Mouse (Mus musculus) gonadal fat pad, adult 2 months (tissue): ENCODE measurements around the gene Soga1. TPM values are rescaled to one million over a fixed set of nuclear protein-coding genes. Genes with fewer than 3 reads are reported as not detected.

Source experiments
- DNase-seq: peaks from one replicate; pipeline ENCODE4 v3.0.0-alpha.2; 2012; ENCODE audit warnings: low read depth
- polyA plus RNA-seq: library from polyadenylated mRNA; depleted of rRNA; stranded (reverse); fragments of >200 nt; gene quantifications from 2 replicates; pipeline ENCODE4 v1.2.3, GENCODE M21; 2012; rRNA removed

Soga1 gene
- polyA plus RNA-seq: 8.0 and 8.2 TPM in 2 replicates

- no peak for DNase-seq
Measured at GRCm38 (mm10) chr2:157078793-157079700, at the start of gene Soga1. Gene Soga1, minus strand, starts transcription at chr2:157079254.

DNA sequence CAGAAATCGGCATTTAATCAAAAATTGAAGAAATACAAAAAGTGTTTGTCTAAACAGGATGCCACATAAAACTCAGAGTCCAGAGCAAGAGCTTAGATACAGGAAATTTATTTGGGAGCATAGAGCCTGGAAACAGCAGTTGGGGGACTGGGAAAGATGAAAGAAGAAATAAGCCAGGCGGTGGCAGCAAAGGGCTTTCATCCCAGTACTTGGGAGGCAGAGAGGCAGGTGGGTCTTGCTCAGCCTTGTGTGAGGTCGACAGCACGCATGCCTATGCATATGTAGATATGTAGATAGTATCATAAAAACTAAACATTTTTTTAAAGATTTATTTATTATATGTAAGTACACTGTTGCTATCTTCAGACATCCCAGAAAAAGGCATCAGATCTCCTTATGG lies 49.0 kb upstream of the Soga1 start:
- DNase-seq: no peak

GRCm38 (mm10) chr2:157127370-157127769 lies 48.3 kb upstream of the Soga1 start:
- no peak for DNase-seq

DNA sequence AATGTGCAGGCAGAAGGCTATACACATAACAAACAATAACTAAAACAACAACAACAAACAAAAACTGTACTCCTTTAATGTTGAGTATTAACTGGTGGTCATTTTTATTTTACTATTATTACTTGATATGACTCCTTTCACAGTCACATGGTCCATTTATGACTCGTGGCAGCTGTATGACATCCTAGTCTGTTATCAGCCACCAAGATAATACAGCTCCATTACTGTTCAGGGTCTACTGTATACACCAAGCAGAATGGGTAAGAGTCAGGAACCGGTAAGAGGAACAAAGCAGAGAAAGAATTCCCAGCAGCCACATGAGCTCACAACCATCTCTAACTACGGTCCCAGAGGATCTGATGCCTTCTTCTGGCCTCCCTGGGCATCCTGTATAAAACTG lies 46.2 kb upstream of the Soga1 start:
- no peak for DNase-seq

GRCm38 (mm10) chr2:157121766-157122165 lies 42.7 kb upstream of the Soga1 start:
- no peak for DNase-seq

- no peak for DNase-seq
Measured at GRCm38 (mm10) chr2:157119075-157119474, 40.0 kb upstream of the Soga1 start.

DNA sequence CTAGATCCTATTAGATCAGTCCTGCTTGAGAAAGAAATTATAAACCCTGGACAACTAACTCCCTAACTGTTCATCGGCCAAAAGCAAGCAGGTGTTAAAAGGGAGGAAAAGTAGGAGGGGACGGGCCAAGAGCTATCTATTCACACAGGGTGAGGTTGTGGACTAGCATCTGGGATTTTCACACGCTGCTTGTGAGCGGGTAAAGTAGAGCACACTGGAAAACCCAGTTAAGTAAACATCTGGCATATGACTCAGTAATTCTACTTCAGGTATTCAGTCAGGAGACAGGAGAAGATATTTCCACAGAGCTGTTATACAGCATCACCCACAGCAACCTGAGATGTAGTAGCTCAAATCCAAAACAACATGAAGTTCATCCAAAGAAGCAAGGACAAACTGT lies 39.5 kb upstream of the Soga1 start:
- DNase-seq: no peak

DNA sequence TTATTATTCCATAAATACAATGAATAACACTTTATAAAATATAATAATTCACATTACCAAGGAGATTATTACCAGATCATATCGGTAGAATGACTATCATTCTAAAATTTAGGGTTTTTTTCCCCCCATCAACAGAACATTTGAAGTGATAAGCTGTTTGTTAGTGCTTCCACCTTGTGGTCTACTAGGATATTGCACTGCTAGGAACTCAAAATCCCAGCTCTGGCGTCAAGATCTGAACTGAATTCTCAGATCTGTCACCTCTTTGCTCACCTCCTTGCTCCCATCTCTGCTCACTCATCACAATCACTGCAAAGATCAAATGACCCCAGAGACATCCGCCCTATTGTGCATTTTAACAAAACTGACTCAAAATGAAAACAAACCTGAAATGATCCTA lies 37.9 kb upstream of the Soga1 start:
- DNase-seq: no peak

DNA sequence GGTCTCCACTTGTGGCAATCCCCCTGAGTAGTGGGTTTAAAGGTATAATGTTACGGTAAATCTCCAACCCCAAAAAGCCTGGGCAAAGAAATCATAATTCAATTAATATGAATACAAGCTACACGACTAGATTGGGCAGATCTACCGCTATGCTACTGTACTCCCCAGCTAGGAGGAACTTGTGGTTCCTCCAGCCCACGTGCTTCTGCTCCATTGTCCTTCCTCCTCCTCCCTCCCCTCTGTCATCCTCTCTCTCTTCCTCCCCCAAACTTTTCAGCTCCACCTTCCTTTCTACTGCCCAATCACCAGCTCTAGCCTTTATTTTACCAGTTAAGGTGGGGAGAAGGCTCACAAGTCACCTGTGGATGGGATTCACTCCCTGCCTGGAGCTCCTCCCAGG lies 29.2 kb upstream of the Soga1 start:
- DNase-seq: no peak

GRCm38 (mm10) chr2:157104454-157104853 lies 25.4 kb upstream of the Soga1 start:
- no peak for DNase-seq

DNA sequence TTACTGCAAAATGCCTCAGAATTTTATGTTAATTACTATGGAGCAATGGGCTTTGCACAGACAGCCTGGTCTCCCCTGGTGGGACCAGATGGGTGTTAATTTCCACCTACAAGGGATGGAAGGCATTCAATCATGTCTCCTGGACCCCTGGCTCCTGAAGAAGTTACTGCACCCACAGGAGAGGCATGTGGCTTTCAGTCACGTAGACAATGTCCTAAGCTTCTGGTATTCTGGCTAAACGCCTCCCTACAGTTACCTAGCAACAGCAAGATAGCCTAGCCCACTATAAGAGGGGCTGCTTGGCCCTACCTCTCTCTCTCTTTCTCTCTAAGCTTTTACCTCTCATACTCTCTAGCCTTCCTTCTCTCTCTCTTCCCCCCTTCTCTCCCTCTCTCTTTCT lies 23.2 kb upstream of the Soga1 start:
- DNase-seq: no peak

DNA sequence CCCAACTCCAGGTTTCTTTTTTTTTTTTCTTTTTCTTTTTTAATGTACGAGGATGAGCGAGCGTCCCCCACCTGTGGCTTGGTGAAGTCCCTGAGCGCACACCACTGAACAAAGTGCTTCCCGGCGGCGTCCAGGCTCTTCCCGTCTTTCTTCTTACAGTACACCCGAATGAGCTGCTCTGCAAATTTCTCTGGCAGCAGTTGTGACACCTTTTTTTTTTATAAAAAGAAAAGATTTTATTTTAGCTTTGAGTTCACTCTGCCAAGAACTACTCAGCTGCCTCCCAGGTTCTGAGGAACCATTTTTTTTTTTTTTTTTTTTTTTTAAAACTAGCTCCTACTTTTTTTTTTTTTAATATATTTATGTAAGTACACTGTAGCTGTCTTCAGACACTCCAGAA lies 22.6 kb upstream of the Soga1 start:
- no peak for DNase-seq

DNA sequence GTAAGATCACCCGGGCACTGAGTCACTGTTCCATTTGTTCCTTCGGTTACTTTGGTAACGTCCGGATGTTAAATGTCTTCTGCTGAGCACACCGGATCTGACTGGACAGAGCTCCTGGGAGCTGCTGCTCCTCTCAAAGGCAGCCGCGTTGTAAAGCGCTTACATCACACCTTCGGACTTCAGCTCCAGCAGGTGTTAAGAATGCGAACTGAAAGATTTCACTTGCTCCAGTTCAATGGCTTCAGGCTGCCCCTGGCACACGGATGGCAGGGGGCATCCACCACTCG lies 21.2 kb upstream of the Soga1 start:
- DNase-seq: no peak

DNA sequence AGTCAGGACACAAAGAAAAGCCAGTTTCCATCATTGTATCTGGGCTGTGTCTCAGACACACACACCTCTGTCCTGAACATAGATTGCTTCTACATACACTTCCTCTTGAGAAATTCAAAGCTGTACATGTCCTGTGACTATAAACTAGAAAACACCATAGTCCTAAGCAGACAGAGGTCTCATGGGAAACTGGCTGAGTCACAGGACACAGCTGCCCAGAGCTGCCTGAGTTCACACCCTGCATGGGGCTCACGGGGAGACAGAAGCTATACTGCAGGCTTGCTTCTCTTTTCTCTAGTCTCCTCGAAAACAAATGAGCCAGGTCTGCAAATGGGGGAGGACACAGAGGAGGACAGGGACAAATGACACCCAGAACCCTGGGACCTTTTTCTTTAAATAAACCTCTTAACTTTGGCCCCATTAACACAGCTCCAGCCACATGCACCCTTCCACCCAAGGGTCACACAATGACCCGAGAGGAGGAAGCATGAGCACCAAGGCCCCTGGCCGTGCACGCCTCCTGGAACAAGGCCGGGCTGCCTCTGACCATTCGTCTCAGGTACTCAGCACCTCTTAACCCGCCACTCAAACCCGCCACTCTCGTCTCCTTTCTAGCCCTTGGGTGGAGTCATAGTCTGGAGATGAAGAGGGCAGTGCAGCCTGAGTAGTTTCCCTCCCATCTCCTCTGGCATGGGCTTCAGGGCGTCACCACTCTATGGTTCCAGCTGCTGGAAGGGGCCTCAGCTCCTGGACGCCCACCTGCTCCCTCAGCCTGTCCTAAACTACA lies 20.7 kb upstream of the Soga1 start:
- no peak for DNase-seq

DNA sequence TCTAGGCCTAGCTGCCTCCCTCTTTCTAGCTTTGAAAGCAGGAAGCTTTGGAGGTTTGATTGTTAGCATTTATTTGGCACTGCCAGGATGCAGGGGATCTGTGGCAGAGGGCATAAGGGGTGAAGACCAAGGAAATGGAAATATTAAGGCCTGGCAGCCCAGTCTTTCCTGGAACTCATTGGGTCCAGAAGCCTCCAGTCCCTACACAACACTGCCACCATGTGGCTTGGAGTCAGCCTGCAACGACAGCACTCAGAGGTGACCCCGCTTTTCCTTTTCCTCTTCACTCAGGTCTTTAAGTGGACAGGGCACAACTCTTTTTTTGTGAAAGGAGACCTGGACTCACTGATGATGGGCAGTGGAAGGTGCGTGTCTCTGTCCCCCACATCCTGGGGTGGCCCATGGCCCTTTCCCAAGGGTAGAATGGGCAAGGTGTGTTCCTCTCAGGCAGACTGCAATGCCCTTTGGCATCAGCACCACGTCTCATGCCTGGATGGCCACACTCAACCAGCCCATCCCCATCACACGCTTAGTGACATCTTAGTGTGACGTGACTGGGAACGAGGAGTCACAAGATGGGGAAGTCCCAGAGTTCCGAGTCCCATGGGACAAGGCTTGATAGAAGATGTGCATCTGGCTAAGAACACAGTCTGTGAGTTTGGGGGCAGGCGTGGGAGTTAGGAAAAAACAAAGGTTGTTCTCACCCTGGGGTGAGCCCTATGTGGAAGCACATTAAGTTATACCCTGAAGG lies 16.1 kb upstream of the Soga1 start:
- DNase-seq: no peak

DNA sequence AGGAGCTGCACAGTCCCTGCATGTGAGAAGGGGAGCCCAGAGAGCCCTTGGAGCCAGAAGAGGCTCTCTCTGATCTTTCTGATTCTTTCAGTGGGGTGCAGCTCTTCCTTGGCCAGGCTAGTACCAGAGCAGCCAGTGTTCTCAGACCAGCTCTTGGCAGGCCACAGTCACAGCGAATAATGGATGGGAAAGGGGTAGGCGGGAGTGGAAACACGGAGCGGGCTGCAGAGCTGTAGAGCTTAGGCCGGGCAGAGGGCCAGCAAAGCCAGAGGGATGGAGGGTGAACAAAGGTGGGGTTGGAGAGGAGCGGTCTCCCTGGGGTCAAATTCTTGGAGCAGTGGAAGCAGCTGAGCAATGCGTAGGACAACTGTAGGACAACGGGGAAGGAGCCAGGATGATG lies 13.0 kb upstream of the Soga1 start:
- no peak for DNase-seq

- no peak for DNase-seq
Measured at GRCm38 (mm10) chr2:157087536-157088317, 8.7 kb upstream of the Soga1 start.

GRCm38 (mm10) chr2:157086796-157087195 lies 7.7 kb upstream of the Soga1 start, which contains the start of gene Tldc2:
Gene Tldc2, plus strand, starts transcription at chr2:157087055.
- no peak for DNase-seq

GRCm38 (mm10) chr2:157084831-157085585 lies 6.0 kb upstream of the Soga1 start:
- no peak for DNase-seq

DNA sequence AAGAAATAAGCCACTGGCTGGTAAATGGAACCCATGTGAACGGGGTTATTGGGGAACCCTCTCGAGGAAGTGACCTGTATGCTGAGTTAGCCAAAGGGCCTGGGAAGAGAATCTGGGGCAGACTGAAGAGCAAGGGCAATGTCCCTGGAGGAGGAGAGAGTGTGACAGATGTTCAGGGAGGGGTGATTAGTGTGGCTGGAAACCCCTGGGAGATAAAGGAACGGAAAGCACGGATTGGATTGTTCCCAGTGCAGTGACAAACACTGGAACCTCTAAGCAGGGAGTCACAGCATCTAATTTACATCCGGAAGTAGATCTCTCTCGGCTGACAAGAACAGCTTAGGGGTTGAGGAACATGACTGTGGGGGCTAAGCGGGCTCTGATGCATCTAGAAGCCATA lies 2.9 kb upstream of the Soga1 start:
- no peak for DNase-seq

GRCm38 (mm10) chr2:157081331-157081730 lies 2.3 kb upstream of the Soga1 start:
- DNase-seq: no peak
